Mouse (Mus musculus): ENCODE data around the gene Ankrd6. TPM values are rescaled to one million over a fixed set of nuclear protein-coding genes. Genes with fewer than 3 reads are reported as not detected.

Gene Ankrd6
- polyA plus RNA-seq, 1 experiment from 2014 or later = 35.9 TPM

GRCm38 (mm10) chr4:32916689-32917385 lies 33.8 kb downstream of the Ankrd6 start:
- no peak for ATAC-seq (replicated peaks)
- Histone ChIP-seq H3K9me3 (no peaks in the 10 kb centered on the region), H3K36me3 (no peaks in the 10 kb centered on the region), H3K4me3 (no peak overlapping the region), H3K9ac (replicated peaks) (no peak overlapping the region), H3K4me2 (replicated peaks) (no peak overlapping the region), H3K27me3 (no peaks in the 10 kb centered on the region), H3K27ac (replicated peaks) (no peak overlapping the region), H3K4me1 (peaks cover 36% of the 10 kb centered on the region)
- WGBS = 74% methylated on average over 6 of the region's 6 CpGs

- H3K4me3 ChIP-seq = no peak overlapping the region
- peak; percentile 46; the same call in 1 of the 2 replicates for ATAC-seq (replicated peaks)
- H3K27me3 ChIP-seq = no peaks in the 10 kb centered on the region
- no peaks in the 10 kb centered on the region for H3K36me3 ChIP-seq
- H3K9me3 ChIP-seq = no peaks in the 10 kb centered on the region
- H3K4me1 ChIP-seq = peaks cover 29% of the 10 kb centered on the region
- H3K4me2 ChIP-seq (replicated peaks) = no peak overlapping the region
- peak overlapping the region; percentile 7 for H3K27ac ChIP-seq (replicated peaks)
- WGBS = 32% methylated on average over 8 of the region's 8 CpGs
- H3K9ac ChIP-seq (replicated peaks) = no peak overlapping the region
These were observed 34.7 kb downstream of the Ankrd6 start for GRCm38 (mm10) chr4:32915928-32916327.

GRCm38 (mm10) chr4:32909996-32910395 lies 40.6 kb downstream of the Ankrd6 start:
- Histone ChIP-seq H3K27ac (replicated peaks) (no peak overlapping the region), H3K27me3 (no peaks in the 10 kb centered on the region), H3K4me3 (no peak overlapping the region), H3K4me2 (replicated peaks) (no peak overlapping the region), H3K4me1 (peaks cover 13% of the 10 kb centered on the region; the same call in 1 of the 2 replicates), H3K9ac (replicated peaks) (no peak overlapping the region), H3K9me3 (no peaks in the 10 kb centered on the region), H3K36me3 (no peaks in the 10 kb centered on the region)
- 95% methylated on average over 1 of the region's 1 CpGs for WGBS
- ATAC-seq (replicated peaks) = no peak

GRCm38 (mm10) chr4:32909241-32909979 lies 41.2 kb downstream of the Ankrd6 start:
- Histone ChIP-seq H3K4me1 (peaks cover 13% of the 10 kb centered on the region; the same call in 1 of the 2 replicates), H3K4me2 (replicated peaks) (no peak overlapping the region), H3K36me3 (no peaks in the 10 kb centered on the region), H3K27ac (replicated peaks) (no peak overlapping the region), H3K27me3 (no peaks in the 10 kb centered on the region), H3K9me3 (no peaks in the 10 kb centered on the region), H3K9ac (replicated peaks) (no peak overlapping the region), H3K4me3 (no peak overlapping the region)
- 81% methylated on average over 3 of the region's 3 CpGs for WGBS
- ATAC-seq (replicated peaks) = no peak

GRCm38 (mm10) chr4:32907631-32908030 lies 43.0 kb downstream of the Ankrd6 start:
- Histone ChIP-seq H3K4me1 (peaks cover 13% of the 10 kb centered on the region; the same call in 1 of the 2 replicates), H3K27ac (replicated peaks) (no peak overlapping the region), H3K27me3 (no peaks in the 10 kb centered on the region), H3K4me3 (no peak overlapping the region), H3K4me2 (replicated peaks) (no peak overlapping the region), H3K9me3 (no peaks in the 10 kb centered on the region), H3K36me3 (no peaks in the 10 kb centered on the region), H3K9ac (replicated peaks) (no peak overlapping the region)
- ATAC-seq (replicated peaks) = no peak
- WGBS = 83% methylated on average over 3 of the region's 3 CpGs

GRCm38 (mm10) chr4:32906627-32907026 lies 44.0 kb downstream of the Ankrd6 start:
- Histone ChIP-seq H3K27ac (replicated peaks) (no peak overlapping the region), H3K9me3 (no peaks in the 10 kb centered on the region), H3K36me3 (no peaks in the 10 kb centered on the region), H3K27me3 (no peaks in the 10 kb centered on the region), H3K9ac (replicated peaks) (no peak overlapping the region), H3K4me1 (peaks cover 13% of the 10 kb centered on the region; the same call in 1 of the 2 replicates), H3K4me3 (no peak overlapping the region), H3K4me2 (replicated peaks) (no peak overlapping the region)
- 0 out of 2 replicates have a peak, but pooled peaks have one; percentile 43 for ATAC-seq (replicated peaks)
- 40% methylated on average over 6 of the region's 6 CpGs for WGBS

GRCm38 (mm10) chr4:32905913-32906312 lies 44.7 kb downstream of the Ankrd6 start:
- WGBS = 84% methylated on average over 2 of the region's 2 CpGs
- Histone ChIP-seq H3K27me3 (no peaks in the 10 kb centered on the region), H3K4me3 (no peak overlapping the region), H3K36me3 (no peaks in the 10 kb centered on the region), H3K4me2 (replicated peaks) (no peak overlapping the region), H3K9ac (replicated peaks) (no peak overlapping the region), H3K4me1 (peaks cover 13% of the 10 kb centered on the region; the same call in 1 of the 2 replicates), H3K27ac (replicated peaks) (no peak overlapping the region), H3K9me3 (no peaks in the 10 kb centered on the region)
- no peak for ATAC-seq (replicated peaks)

- Histone ChIP-seq H3K9ac (replicated peaks) (no peak overlapping the region), H3K4me3 (no peak overlapping the region), H3K4me2 (replicated peaks) (no peak overlapping the region), H3K27me3 (no peaks in the 10 kb centered on the region), H3K27ac (replicated peaks) (no peak overlapping the region), H3K36me3 (no peaks in the 10 kb centered on the region), H3K9me3 (no peaks in the 10 kb centered on the region), H3K4me1 (peaks cover 13% of the 10 kb centered on the region; the same call in 1 of the 2 replicates)
- ATAC-seq (replicated peaks) = no peak
- 84% methylated on average over 2 of the region's 2 CpGs for WGBS
These were observed 45.3 kb downstream of the Ankrd6 start for GRCm38 (mm10) chr4:32905381-32905780.

- no peak for ATAC-seq (replicated peaks)
- no peaks in the 10 kb centered on the region for H3K27me3 ChIP-seq
- 91% methylated on average over 7 of the region's 7 CpGs for WGBS
- no peaks in the 10 kb centered on the region for H3K36me3 ChIP-seq
- peaks cover 21% of the 10 kb centered on the region; the same call in 1 of the 2 replicates for H3K4me1 ChIP-seq
- no peak overlapping the region for H3K4me3 ChIP-seq
- H3K9ac ChIP-seq (replicated peaks) = no peak overlapping the region
- H3K27ac ChIP-seq (replicated peaks) = no peak overlapping the region
- H3K9me3 ChIP-seq = no peaks in the 10 kb centered on the region
- no peak overlapping the region for H3K4me2 ChIP-seq (replicated peaks)
These were observed 46.8 kb downstream of the Ankrd6 start for GRCm38 (mm10) chr4:32903826-32904225.

- peaks cover 8% of the 10 kb centered on the region; the same call in 1 of the 2 replicates for H3K4me1 ChIP-seq
- H3K4me2 ChIP-seq (replicated peaks) = no peak overlapping the region
- H3K36me3 ChIP-seq = peaks cover 10% of the 10 kb centered on the region; the same call in 1 of the 2 replicates
- H3K9me3 ChIP-seq = peaks cover 9% of the 10 kb centered on the region; the same call in 1 of the 2 replicates
- no peak overlapping the region for H3K9ac ChIP-seq (replicated peaks)
- no peak overlapping the region for H3K27ac ChIP-seq (replicated peaks)
- H3K27me3 ChIP-seq = no peaks in the 10 kb centered on the region
- H3K4me3 ChIP-seq = no peak overlapping the region
- WGBS = 25% methylated on average over 4 of the region's 4 CpGs
- 0 out of 2 replicates have a peak, but pooled peaks have one; percentile 32 for ATAC-seq (replicated peaks)
These were observed 51.6 kb downstream of the Ankrd6 start for GRCm38 (mm10) chr4:32899051-32899450.

- WGBS = 58% methylated on average over 10 of the region's 10 CpGs
- Histone ChIP-seq H3K27ac (replicated peaks) (no peak overlapping the region), H3K36me3 (peaks cover 7% of the 10 kb centered on the region; the same call in 1 of the 2 replicates), H3K9me3 (peaks cover 13% of the 10 kb centered on the region; the same call in 1 of the 2 replicates), H3K27me3 (no peaks in the 10 kb centered on the region), H3K9ac (replicated peaks) (no peak overlapping the region), H3K4me1 (peaks cover 30% of the 10 kb centered on the region), H3K4me2 (replicated peaks) (no peak overlapping the region), H3K4me3 (no peak overlapping the region)
- ATAC-seq (replicated peaks) = no peak
These were observed 59.3 kb downstream of the Ankrd6 start for GRCm38 (mm10) chr4:32891341-32891740.

- Histone ChIP-seq H3K4me1 (peaks cover 30% of the 10 kb centered on the region), H3K27me3 (no peaks in the 10 kb centered on the region), H3K36me3 (peaks cover 7% of the 10 kb centered on the region; the same call in 1 of the 2 replicates), H3K9ac (replicated peaks) (no peak overlapping the region), H3K4me2 (replicated peaks) (no peak overlapping the region), H3K27ac (replicated peaks) (peak overlapping the region; percentile 85), H3K9me3 (peaks cover 13% of the 10 kb centered on the region; the same call in 1 of the 2 replicates), H3K4me3 (no peak overlapping the region)
- no peak for ATAC-seq (replicated peaks)
- 79% methylated on average over 5 of the region's 5 CpGs for WGBS
These were observed 59.9 kb downstream of the Ankrd6 start for GRCm38 (mm10) chr4:32890735-32891098.

Measured in forebrain, embryonic 15.5 days (tissue).